Mouse (Mus musculus): ENCODE measurements around the gene Vmn1r196. TPM values are rescaled to one million over a fixed set of nuclear protein-coding genes. Genes with fewer than 3 reads are reported as not detected.
"Not testable (repeated sequence)": the region's sequence is repeated elsewhere in the genome, so short reads cannot be mapped to it uniquely, and the experiment has no call there.

Gene Vmn1r196
- polyA plus RNA-seq (2015; fragmentation: Nextera tagmentation; extraction: Ambion mirVana): not detected in 2 replicates

- no peak for DNase-seq (ENCODE audit: low spot score)
Observed at GRCm38 (mm10) chr13:22289620-22290019, at the start of gene Vmn1r196. Gene Vmn1r196 (plus strand): TSS chr13:22289920.

DNA sequence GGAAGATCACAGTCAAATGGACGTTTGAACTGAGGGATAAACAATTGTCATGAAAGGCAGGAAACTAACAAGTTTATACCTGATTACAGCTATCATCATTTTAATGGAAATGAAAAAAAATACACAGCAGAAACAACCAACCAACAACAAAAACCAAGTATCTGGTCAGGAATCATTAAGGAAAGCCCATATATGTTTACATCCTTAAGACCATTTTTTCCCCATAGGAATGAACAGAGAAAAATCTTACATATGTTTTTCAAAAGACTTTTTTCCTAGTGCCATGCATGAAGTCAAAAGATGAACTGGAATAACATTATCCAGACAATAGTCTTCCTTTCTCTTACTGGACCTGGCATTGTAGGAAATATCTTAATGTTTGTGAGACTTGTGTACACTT lies 45.8 kb upstream of the Vmn1r196 start, which contains the start of gene Vmn1r194:
Vmn1r194 (plus strand) TSS at position 301 of the 400 bp plus-strand sequence.
- DNase-seq (ENCODE audit: low spot score): no peak

DNA sequence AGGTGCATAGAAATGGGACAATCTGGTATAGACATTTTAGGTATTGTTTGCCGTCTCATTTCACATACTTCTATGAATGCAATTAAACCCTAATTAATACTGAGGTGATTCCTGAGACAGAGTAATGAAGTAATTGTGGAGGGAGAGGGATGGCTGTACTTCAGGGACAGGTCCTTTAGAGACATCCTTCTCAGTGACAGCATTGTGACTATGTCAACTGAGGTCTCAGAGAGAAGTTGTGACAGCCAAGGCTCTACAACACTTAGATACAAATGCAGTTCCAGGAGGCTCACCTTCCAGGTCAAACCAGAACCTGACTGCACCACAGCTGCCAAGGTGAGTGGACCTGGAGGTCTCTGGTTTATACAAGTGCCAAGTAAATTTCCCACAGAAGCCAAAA lies 19.5 kb upstream of the Vmn1r196 start, which contains the start of gene Vmn1r195:
Vmn1r195 (plus strand) TSS at position 301 of the 400 bp plus-strand sequence.
- not testable (repeated sequence) for DNase-seq (ENCODE audit: low spot score)

DNA sequence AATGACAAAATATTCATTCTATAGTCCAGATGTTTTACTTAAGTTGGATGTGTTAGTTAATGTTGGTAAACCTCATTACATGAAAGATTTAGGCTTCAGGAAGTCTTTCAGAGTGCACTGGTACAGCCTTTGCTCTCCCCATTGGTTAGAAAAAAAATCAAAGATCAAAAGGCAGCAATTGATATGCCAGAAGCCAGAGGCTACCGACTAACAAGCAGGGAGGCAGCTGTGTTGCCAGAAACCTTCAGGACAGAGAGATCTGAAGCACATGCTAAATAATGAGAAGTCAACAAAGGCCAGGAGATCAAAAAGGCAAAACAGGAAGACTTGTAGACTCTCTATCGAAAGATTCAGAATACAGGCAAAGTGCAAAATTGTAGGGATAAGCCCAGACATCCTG lies 18.0 kb upstream of the Vmn1r196 start:
- DNase-seq (ENCODE audit: low spot score): no peak

GRCm38 (mm10) chr13:22284578-22284977 lies 5.1 kb upstream of the Vmn1r196 start:
- no peak for DNase-seq (ENCODE audit: low spot score)

GRCm38 (mm10) chr13:22308075-22308474 lies 18.4 kb downstream of the Vmn1r196 start:
- not testable (repeated sequence) for DNase-seq (ENCODE audit: low spot score)

GRCm38 (mm10) chr13:22315361-22315760 lies 25.6 kb downstream of the Vmn1r196 start:
- no peak for DNase-seq (ENCODE audit: low spot score)

DNA sequence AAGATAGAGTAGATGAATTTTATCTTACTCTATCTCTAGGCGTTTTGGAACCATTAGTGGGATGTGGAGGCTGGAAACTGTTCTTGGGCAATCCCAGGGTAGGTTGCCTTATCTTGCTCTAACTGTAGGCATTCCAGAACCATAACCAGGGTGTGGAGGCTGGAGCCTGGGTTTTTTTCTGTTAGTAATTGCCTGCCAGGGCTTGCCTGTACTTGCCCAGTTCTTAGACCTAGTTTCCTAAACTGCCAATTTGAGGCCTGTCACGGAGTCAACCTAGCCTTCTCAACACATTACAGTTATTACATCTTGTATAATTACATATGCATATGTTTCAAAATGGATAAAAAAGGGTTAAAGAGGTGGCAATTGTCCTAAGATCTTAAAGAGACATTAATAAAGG lies 27.6 kb downstream of the Vmn1r196 start:
- DNase-seq (ENCODE audit: low spot score): no peak

GRCm38 (mm10) chr13:22320091-22320490 lies 30.4 kb downstream of the Vmn1r196 start:
- DNase-seq (ENCODE audit: low spot score): no peak

- no peak for DNase-seq (ENCODE audit: low spot score)
Observed at GRCm38 (mm10) chr13:22324289-22324688, 34.6 kb downstream of the Vmn1r196 start, which contains the start of gene Vmn1r197. Gene Vmn1r197 (plus strand): TSS chr13:22324589.

- DNase-seq (ENCODE audit: low spot score): no peak
Observed at GRCm38 (mm10) chr13:22333269-22333668, 43.5 kb downstream of the Vmn1r196 start.

GRCm38 (mm10) chr13:22335565-22335964 lies 45.8 kb downstream of the Vmn1r196 start:
- no peak for DNase-seq (ENCODE audit: low spot score)

Other genes starting within 250 kb of the Vmn1r196 start
- 37.1 and 39.2 TPM in 2 replicates for gene Hist1h4i, start 248.6 kb upstream of the Vmn1r196 start, polyA plus RNA-seq (2015; fragmentation: Nextera tagmentation; extraction: Ambion mirVana)
- gene Hist1h2ag, start 247.0 kb upstream of the Vmn1r196 start, polyA plus RNA-seq (2015; fragmentation: Nextera tagmentation; extraction: Ambion mirVana): 178 and 206 TPM in 2 replicates
- 74.2 and 89.3 TPM in 2 replicates for gene Hist1h2bj, start 246.7 kb upstream of the Vmn1r196 start, polyA plus RNA-seq (2015; fragmentation: Nextera tagmentation; extraction: Ambion mirVana)
- not detected in 2 replicates for gene Vmn1r188, start 205.5 kb upstream of the Vmn1r196 start, polyA plus RNA-seq (2015; fragmentation: Nextera tagmentation; extraction: Ambion mirVana)
- gene Vmn1r189, start 184.1 kb upstream of the Vmn1r196 start, polyA plus RNA-seq (2015; fragmentation: Nextera tagmentation; extraction: Ambion mirVana): not detected in 2 replicates
- not detected in 2 replicates for gene Vmn1r191, start 106.0 kb upstream of the Vmn1r196 start, polyA plus RNA-seq (2015; fragmentation: Nextera tagmentation; extraction: Ambion mirVana)
- not detected in 2 replicates for gene Vmn1r192, start 98.8 kb upstream of the Vmn1r196 start, polyA plus RNA-seq (2015; fragmentation: Nextera tagmentation; extraction: Ambion mirVana)
- gene Vmn1r193, start 66.8 kb upstream of the Vmn1r196 start, polyA plus RNA-seq (2015; fragmentation: Nextera tagmentation; extraction: Ambion mirVana): not detected in 2 replicates
- gene Vmn1r194, start 45.7 kb upstream of the Vmn1r196 start, polyA plus RNA-seq (2015; fragmentation: Nextera tagmentation; extraction: Ambion mirVana): not detected in 2 replicates
- not detected in 2 replicates for gene Vmn1r195, start 19.4 kb upstream of the Vmn1r196 start, polyA plus RNA-seq (2015; fragmentation: Nextera tagmentation; extraction: Ambion mirVana)
- not detected in 2 replicates for gene Vmn1r197, start 34.7 kb downstream of the Vmn1r196 start, polyA plus RNA-seq (2015; fragmentation: Nextera tagmentation; extraction: Ambion mirVana)
- not detected in 2 replicates for gene Vmn1r198, start 60.4 kb downstream of the Vmn1r196 start, polyA plus RNA-seq (2015; fragmentation: Nextera tagmentation; extraction: Ambion mirVana)
- not detected in 2 replicates for gene Vmn1r199, start 89.9 kb downstream of the Vmn1r196 start, polyA plus RNA-seq (2015; fragmentation: Nextera tagmentation; extraction: Ambion mirVana)
- gene Vmn1r200, start 100.5 kb downstream of the Vmn1r196 start, polyA plus RNA-seq (2015; fragmentation: Nextera tagmentation; extraction: Ambion mirVana): not detected in 2 replicates
- not detected in 2 replicates for gene Vmn1r201, start 182.0 kb downstream of the Vmn1r196 start, polyA plus RNA-seq (2015; fragmentation: Nextera tagmentation; extraction: Ambion mirVana)
- gene Vmn1r202, start 215.5 kb downstream of the Vmn1r196 start, polyA plus RNA-seq (2015; fragmentation: Nextera tagmentation; extraction: Ambion mirVana): 0.03 TPM in 1 of 2 replicates, not detected in the other
- not detected in 2 replicates for gene Vmn1r203, start 228.2 kb downstream of the Vmn1r196 start, polyA plus RNA-seq (2015; fragmentation: Nextera tagmentation; extraction: Ambion mirVana)

All from thymus, postnatal 0 days (tissue).